Mouse (Mus musculus): Measurements from ENCODE around the gene Supv3l1. TPM values are rescaled to one million over a fixed set of nuclear protein-coding genes. Genes with fewer than 3 reads are reported as not detected.

Supv3l1 gene
- 10 to 100 TPM; 11.1 to 13.1 TPM for total RNA-seq (2023)

DNA sequence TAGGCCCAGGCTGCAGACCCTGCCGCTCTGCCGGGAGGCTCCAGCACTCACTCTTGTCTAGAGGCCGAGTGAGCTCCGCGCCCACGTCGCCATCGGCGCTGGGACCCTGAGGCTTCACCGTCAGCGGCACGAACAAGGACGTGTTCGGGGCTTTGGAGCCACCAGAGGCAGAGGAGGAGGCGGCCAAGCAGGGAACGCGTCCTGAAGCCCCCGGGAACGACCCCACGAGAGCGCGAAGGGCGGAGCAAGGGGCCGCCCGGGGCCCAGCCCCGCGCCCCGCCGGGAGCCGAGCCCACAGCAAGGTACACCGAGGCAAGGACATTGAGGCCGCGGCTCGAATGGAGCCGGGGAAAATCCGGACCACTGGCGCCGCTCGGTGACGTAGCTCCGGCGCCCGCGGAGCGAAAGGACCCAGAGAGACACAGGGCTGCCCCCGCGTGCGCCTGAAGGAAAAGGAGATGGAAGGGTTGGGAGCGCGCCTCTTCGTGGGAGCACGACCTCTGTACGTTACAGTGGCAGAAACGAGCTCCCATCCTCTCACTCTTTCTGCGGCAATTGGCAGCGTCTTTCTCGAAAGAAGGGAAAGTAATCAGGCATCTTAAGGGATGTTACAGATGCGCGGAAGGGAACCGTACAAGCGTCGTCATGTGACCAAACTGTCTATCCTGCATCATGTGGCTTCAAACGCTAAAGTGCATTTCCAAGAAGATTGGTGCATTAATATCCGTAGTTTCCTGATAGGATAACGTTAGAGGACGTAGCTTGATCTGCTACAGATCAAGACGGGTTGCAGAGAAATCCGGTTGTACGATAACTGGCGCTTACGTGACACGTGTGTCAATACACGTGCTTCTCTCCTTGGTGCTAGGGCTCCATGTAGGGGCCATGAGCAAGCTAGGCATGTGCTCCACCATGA lies at the start of gene Supv3l1, which contains the start of gene 4930507D05Rik:
Gene Supv3l1, minus strand, starts transcription at position 375 of the 916 bp plus-strand sequence.
Gene 4930507D05Rik, plus strand, starts transcription at position 126 of the 916 bp plus-strand sequence.

DNA sequence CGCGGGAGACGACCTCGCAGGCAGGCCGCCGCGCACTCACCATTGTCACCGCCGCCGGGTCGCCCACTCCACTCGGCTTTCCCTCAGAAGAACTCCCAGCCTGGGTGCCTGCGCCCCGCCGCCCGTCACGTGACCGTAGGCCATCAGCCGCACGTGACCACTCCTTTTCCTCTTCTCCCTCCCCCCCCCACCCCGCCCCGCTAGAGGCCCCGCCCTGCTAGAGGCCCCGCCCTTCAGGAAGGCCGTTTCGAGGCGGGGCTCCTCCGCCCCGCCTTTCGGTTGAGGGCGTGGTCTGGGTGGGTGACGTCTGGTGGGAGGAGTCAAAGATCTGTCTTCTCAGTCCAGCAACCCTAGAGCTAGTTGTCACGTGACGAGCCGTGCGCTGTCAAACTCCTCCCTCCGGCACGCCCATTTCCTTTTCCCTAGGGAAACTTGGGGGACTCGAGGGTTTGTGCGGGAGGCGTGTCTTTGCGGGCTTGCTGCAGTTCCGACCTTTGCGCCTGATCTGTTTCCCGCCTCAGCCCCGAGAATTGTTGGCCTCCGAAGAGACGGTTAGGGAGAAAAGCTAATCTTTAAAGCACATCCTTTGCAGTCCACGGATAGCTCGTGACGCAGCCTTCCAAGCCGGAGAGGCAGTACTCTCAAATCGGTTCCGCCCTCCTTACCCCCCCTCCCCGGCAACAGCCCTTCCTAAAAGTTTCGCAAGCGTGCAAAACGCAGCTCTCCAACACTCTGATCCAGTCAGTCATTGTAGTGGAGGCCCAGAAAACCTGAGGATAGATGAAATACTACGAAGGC lies 37.3 kb upstream of the Supv3l1 start, which contains the start of gene Vps26a:
Gene Vps26a, minus strand, starts transcription at position 188 of the 798 bp plus-strand sequence.

DNA sequence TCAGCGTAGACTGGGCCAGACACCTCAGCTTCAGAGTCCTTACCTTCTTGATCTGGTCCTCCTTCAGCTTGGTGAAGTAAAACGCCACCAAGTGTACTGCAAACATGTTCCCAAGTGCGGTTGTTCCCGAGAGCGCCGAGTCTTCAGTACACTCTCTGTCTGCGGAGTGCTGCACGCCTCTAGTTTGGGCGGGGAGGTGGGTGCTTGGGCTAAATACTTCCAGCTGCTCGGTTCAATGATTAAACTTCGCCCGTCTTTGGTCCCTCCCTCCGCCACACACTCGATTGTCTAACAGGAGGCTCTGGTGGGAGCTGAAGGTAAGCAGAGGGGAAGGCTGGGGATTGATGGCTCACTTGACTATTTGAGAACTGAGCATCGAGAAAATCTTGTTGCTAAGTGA lies 27.3 kb downstream of the Supv3l1 start, which contains the start of gene Hkdc1:
Gene Hkdc1, minus strand, starts transcription at position 237 of the 400 bp plus-strand sequence.

DNA sequence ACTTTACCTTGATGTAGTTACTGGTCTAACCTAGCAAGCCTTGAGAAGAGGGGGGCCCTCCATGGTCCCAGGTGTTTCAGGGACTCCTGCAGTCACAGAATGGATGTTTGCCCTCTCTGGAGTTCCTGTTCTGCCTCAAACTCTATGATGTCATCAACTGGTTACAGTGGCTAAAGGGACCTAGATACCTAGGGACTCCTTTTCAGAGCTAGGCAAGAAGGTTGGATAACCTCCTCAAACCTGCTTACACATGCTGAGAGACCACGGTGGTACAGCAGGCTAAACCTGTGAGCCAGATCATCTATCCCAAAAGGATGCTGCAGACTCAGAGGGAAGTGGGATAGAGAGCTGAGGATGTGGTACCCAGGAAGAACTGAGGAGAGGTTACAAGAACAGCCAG lies 69.7 kb downstream of the Supv3l1 start, which contains the start of gene Hk1:
Gene Hk1, minus strand, starts transcription at position 101 of the 400 bp plus-strand sequence.

Other genes with a start within 250 kb of the Supv3l1 start
- gene Tspan15, start 218.5 kb downstream of the Supv3l1 start, total RNA-seq (2023) = 10 to 100 TPM in 1 of 2 experiments, 1 to 10 TPM in 1; 8.2 to 10.1 TPM
- not detected for gene Tacr2, start 197.3 kb downstream of the Supv3l1 start, total RNA-seq (2023)
- 100 to 1,000 TPM in 1 of 2 experiments, 10 to 100 TPM in 1; 95.6 to 106 TPM for gene Hk1, start 69.8 kb downstream of the Supv3l1 start, total RNA-seq (2023)
- gene Hkdc1, start 27.2 kb downstream of the Supv3l1 start, total RNA-seq (2023) = not detected
- gene 4930507D05Rik, start 249 bp downstream of the Supv3l1 start, total RNA-seq (2023) = under 1 TPM; 0.22 to 0.24 TPM
- gene Vps26a, start 37.1 kb upstream of the Supv3l1 start, total RNA-seq (2023) = 10 to 100 TPM; 43.1 to 45.4 TPM
- 100 to 1,000 TPM; 771 to 846 TPM for gene Srgn, start 77.7 kb upstream of the Supv3l1 start, total RNA-seq (2023)
- 10 to 100 TPM; 18.1 to 19.9 TPM for gene Kif1bp, start 128.7 kb upstream of the Supv3l1 start, total RNA-seq (2023)
- 10 to 100 TPM; 37.4 to 40.2 TPM for gene Ddx21, start 152.5 kb upstream of the Supv3l1 start, total RNA-seq (2023)
- gene Ddx50, start 201.5 kb upstream of the Supv3l1 start, total RNA-seq (2023) = 10 to 100 TPM; 50.3 to 60.4 TPM

All from neutrophil, adult 83 days (primary cell).